Mouse (Mus musculus) heart, postnatal 0 days (tissue): ENCODE data around the gene Vps26c.

ENCODE experiments used
- CTCF ChIP-seq: IDR thresholded peaks from 2 replicates; pipeline ENCODE4 v1.5.1; 2016; ENCODE audit warnings: antibody characterized with exemption, control low read depth, low read depth
- EP300 ChIP-seq: IDR thresholded peaks from 2 replicates; pipeline ENCODE4 v1.6.1; 2016; ENCODE audit warnings: antibody characterized with exemption, low read depth

DNA sequence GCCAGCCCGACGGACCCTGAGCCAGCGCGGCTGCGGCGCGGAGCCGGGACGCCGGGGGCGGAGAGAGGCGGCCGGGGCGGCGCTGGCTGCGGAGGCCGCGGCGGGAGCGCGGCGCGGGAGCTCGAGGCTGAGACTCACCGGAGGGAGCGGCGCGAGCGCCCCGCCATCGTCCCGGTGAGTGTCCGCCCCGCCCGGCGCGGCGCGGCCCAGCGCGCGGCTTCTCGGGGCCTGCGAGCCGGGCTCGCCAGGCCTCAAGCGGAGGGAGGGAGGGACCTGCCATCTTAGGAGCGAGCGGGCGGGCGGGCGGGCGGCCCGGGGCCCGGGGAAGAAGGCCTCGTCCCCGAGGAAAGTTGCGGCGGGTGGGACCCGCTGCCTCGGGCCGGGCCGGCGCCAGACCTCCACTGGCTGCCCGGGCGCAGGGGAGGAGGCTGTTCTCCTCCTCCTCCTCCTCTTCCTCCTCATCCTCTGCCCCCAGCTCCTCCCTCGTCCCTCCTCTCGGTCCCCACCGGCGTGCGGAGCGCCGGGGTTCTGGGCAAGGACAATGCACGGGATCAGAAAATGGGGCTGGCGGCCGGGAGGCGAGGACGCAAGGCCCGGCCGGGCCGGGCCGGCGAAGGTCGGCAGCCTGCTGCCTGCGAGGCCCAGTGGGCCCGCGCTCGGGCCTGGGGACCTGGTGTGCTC lies 43.9 kb upstream of the Vps26c start:
- TF ChIP-seq EP300 (no peak), CTCF (no peak)
